Mouse (Mus musculus): ENCODE data around the gene Fxr2.

DNA sequence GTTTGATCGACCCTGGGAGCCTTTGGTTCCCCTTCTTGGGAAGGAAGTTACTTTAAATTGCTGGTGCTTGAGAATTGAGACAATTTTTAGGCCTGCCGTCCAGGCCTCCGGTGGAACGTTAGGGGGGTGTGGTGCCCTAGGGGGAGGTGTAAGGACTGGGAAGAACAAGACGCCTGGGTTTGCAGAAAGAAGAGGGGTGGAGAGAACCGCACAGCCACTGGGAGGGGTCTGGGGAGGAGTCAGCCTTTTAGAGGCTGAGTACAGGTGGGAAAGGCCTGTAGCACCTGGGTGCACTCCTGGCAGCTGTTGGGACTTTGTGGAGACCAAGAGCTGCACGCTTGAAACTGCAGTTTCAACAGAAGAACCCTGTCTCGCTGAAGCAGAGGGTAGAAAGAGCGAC lies 22.0 kb downstream of the Fxr2 start:
- TF ChIP-seq CTCF (IDR thresholded peaks at IDR 0.05; ENCODE audit: extremely low read depth, insufficient read depth, low read length), result no peak
- TF ChIP-seq POLR2A (IDR thresholded peaks at IDR 0.05; ENCODE audit: extremely low read depth, insufficient read depth, low read length), result no peak

All from cortical plate, adult 2 months (tissue).